ENCODE assay signal across 10 mouse cellular contexts in the genomic region with DNA sequence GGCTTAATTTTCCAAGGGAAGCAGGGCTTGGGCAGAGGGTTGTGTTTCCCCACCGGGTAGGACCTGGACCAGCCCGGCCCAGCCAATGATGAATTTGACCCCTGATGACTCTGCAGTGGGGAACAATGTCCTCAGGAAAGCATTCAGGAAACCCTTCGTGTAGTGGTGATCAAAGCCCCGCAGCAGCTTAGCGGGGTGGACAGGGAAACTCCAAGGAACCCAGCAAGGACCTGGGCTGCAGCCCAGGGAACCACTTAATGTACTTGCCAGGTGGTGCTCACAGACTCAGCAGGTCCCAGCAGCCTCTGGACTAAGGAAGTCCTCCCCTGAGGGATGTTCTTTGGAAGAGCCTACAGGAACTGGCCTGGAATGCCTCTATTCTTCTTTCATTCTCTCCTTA. TPM values are rescaled to one million over a fixed set of nuclear protein-coding genes. Genes with fewer than 3 reads are reported as not detected.
"Had no signal": no experiment of that assay in that cellular context is flagged by ENCODE, and none has a peak within 500 bp of the region (broad histone marks: within the 10 kb centered on the region; RNA-seq: fewer than 3 reads in every experiment).

No protein-coding gene starts in this region.

- H3K27ac ChIP-seq: limb, embryonic 13.5 days; liver, embryonic 14.5 days; midbrain, embryonic 12.5 days; stomach, embryonic 15.5 days had no signal

- H3K27me3 ChIP-seq: limb, embryonic 13.5 days; midbrain, embryonic 12.5 days; stomach, embryonic 15.5 days had no signal

- H3K36me3 ChIP-seq: limb, embryonic 13.5 days; midbrain, embryonic 12.5 days; stomach, embryonic 15.5 days had no signal

- H3K4me2 ChIP-seq: limb, embryonic 13.5 days; midbrain, embryonic 12.5 days; stomach, embryonic 15.5 days had no signal

- H3K9me3 ChIP-seq: limb, embryonic 13.5 days; midbrain, embryonic 12.5 days; stomach, embryonic 15.5 days had no signal

- DNase-seq: kidney, postnatal 4 days; left cerebral cortex, postnatal 4 days; lung, postnatal 14 days; right cerebral cortex, postnatal 14 days; thymus, postnatal 4 days had no signal

- H3K4me3 ChIP-seq: limb, embryonic 13.5 days; midbrain, embryonic 12.5 days; stomach, embryonic 15.5 days had no signal

- H3K9ac ChIP-seq: limb, embryonic 13.5 days; liver, embryonic 14.5 days; midbrain, embryonic 12.5 days; stomach, embryonic 15.5 days had no signal

- H3K4me1 ChIP-seq: midbrain, embryonic 12.5 days; stomach, embryonic 15.5 days had no signal

RNA-seq across cellular contexts. Expression of gene Gja4, which starts 57.1 kb away (rescaled TPM):
- total RNA-seq: megakaryocyte-erythroid progenitor cell, adult 5-6 weeks had no signal
